Mouse (Mus musculus) testis, adult 2 months (tissue): ENCODE measurements around the gene Gm5447. TPM values are rescaled to one million over a fixed set of nuclear protein-coding genes. Genes with fewer than 3 reads are reported as not detected.

Source experiments
- H3K27ac ChIP-seq: fragments of 200-500 bp; 2 replicates; pipeline ENCODE4 v1.5.1; 2012; ENCODE audit warnings: low read depth, low read length; ENCODE audit not compliant: control insufficient read depth, insufficient read depth
- H3K27me3 ChIP-seq: fragments of 200-500 bp; 2 replicates; pipeline ENCODE4 v1.6.1; 2012; ENCODE audit warnings: mild to moderate bottlenecking, low read length, moderate library complexity; ENCODE audit not compliant: control insufficient read depth, insufficient read depth
- H3K36me3 ChIP-seq: fragments of 200-500 bp; 2 replicates; pipeline ENCODE4 v1.6.1; 2012; ENCODE audit warnings: mild to moderate bottlenecking, low read length; ENCODE audit not compliant: control insufficient read depth, insufficient read depth
- H3K4me1 ChIP-seq: fragments of 200-500 bp; 2 replicates; pipeline ENCODE4 v1.6.1; 2012; ENCODE audit warnings: low read length; ENCODE audit not compliant: control insufficient read depth, insufficient read depth
- H3K4me3 ChIP-seq: fragments of 200-500 bp; 2 replicates; pipeline ENCODE4 v1.5.1; 2012; ENCODE audit warnings: low read depth, mild to moderate bottlenecking, low read length, moderate library complexity, mixed read lengths; ENCODE audit not compliant: control insufficient read depth
- CTCF ChIP-seq: fragments of 200-500 bp; IDR thresholded peaks from 2 replicates; pipeline ENCODE4 v1.5.1; 2012; ENCODE audit warnings: low read depth, mild to moderate bottlenecking, inconsistent platforms, low read length, moderate library complexity; ENCODE audit not compliant: control insufficient read depth, insufficient read depth, insufficient replicate concordance
- POLR2A ChIP-seq: fragments of 200-500 bp; IDR thresholded peaks from 2 replicates; pipeline ENCODE4 v1.6.1; 2012; ENCODE audit warnings: low read depth, mild to moderate bottlenecking, inconsistent platforms, low read length, moderate library complexity; ENCODE audit not compliant: control insufficient read depth
- polyA plus RNA-seq: library from polyadenylated mRNA; depleted of rRNA; stranded (reverse); fragments of >200 nt; gene quantifications from 2 replicates; pipeline ENCODE4 v1.2.3, GENCODE M21; 2012; rRNA removed

Gm5447 gene
- polyA plus RNA-seq, 1 experiment = 0.28 TPM

DNA sequence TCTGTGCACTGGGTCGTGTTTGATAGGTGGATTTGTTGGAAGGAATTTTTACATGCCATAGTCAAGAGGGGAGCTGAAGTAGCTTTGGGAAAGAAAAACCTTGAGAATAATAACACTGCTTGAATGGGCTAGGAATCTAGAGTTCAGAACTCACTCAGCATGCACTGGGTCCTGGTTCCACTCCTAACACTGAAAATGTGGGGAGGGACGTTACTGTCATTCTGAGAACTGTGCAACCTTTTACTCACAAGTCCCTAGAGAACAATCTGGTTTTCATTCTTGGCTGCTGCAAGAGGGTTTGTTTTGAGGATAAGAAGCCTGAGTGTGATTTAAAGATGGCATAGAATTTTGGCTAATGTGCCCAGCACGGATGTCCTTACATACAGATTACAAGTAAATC lies 49.7 kb downstream of the Gm5447 start:
- TF ChIP-seq CTCF (no peak), POLR2A (no peak)
- no peak overlapping the region for H3K4me3 ChIP-seq

More for the DNA sequence above, 49.7 kb downstream of the Gm5447 start:
- no peaks in the 10 kb centered on the region for H3K27me3 ChIP-seq
- H3K4me1 ChIP-seq = no peaks in the 10 kb centered on the region
- H3K36me3 ChIP-seq = no peaks in the 10 kb centered on the region
- H3K27ac ChIP-seq = no peak overlapping the region

Other genes starting within 250 kb of the Gm5447 start
- gene Irf4, start 225.0 kb upstream of the Gm5447 start, polyA plus RNA-seq = 0.26 and 0.30 TPM in 2 replicates
- gene Hus1b, start 26.4 kb upstream of the Gm5447 start, polyA plus RNA-seq = 3.1 and 3.4 TPM in 2 replicates
- 10.2 and 10.7 TPM in 2 replicates for gene Exoc2, start 111 bp upstream of the Gm5447 start, polyA plus RNA-seq